Mouse (Mus musculus): Measurements from ENCODE around the gene 5730409E04Rik.

The 5730409E04Rik gene

DNA sequence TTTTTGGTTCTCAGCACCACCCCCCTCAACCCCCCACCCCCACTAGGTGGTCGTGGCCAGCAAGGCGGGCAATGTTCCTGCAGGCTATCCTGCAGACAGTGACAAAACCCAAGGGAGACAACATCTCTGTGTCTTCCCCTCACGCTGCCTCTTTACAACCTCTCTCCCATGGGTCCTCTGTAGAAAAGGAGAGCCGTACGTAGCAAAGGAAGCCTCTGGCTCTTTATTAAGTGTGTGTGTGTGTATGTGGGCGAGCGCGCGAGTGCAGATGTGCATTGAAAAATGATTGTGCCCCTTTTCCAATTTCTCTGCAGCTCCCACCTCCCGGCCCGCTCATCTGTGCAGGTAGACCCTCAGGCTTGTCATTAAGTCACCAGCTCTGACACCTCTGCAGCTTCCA, 26.7 kb downstream of the 5730409E04Rik start:
- no peak for DNase-seq (ENCODE audit: low read depth, low spot score)

DNA sequence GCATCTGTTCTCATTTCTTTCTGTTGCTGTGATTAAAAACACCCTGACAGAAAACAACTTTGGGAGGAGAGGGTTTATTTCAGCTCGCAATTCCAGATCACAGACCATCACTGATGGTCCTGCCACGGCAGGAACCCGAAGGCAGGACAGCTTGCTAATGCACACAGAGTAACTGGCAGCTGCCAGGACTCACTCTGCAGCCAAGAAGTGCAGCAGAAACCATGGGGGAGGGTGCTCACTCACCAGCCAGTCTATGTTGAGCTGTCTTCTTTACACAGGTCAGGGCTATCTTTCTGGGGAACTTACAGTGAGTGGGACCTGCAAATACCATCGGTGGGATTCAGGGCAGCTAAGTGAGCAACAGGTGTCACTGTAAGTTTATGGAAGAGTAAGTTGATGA, 27.8 kb downstream of the 5730409E04Rik start:
- DNase-seq (ENCODE audit: low read depth, low spot score), result no peak

DNA sequence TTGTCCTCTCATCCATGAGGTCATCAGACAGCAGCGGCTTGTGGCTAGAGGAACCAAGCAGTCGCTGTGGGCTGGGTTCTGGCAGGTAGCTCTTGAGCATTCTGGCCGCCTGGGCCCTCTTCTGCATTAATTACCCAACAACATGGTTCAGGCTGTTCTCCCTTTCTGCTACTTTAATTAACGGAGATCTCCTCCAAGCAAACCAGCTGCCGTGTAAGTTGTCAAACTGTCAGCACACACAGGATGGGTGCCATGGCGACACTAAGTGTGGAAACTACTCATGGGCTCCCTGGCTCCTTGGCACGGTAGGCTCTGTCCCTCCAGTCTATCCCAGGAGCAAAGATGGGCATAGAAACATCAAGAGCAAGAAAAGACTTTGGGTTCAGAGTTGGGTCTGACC, 29.7 kb downstream of the 5730409E04Rik start:
- no peak for DNase-seq (ENCODE audit: low read depth, low spot score)

DNA sequence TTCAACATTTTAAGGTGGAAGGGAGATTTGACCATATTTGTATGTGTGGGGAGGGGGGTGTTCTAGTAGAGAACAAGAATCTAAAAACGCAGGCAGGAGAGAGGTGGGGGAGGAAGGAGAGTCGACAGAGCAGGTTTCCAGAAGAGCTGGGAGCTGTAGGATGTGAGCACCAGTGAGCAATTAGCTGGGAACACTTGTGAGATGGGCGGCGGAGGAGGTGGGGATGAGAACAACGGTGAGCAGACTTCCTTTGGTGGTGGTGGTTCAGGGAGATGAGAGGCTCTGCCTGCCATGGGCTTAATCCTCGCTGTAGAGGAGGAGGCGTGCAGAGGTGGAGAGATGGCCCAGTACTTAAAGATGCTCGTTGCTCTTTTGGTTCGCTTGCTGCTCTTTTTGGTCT, 32.3 kb downstream of the 5730409E04Rik start:
- no peak for DNase-seq (ENCODE audit: low read depth, low spot score)

DNA sequence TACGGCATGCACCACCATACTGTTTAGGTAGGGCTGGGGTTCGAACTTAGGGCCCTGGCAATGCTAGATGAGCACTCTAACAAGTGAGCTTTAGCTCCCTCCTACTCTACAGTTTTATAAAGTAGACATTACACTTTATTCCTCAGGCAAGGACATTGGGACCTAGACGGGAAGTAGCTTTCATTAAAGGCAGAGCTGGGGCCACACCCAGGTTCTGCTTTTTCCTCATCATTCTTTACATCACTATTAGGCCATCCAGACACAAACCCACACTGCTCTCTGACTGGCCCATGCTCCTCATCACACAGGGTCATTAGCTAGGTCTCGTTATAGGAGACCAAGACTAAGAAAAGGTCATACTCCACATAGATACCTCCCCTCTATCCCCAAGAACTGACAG, 34.2 kb downstream of the 5730409E04Rik start:
- no peak for DNase-seq (ENCODE audit: low read depth, low spot score)

DNA sequence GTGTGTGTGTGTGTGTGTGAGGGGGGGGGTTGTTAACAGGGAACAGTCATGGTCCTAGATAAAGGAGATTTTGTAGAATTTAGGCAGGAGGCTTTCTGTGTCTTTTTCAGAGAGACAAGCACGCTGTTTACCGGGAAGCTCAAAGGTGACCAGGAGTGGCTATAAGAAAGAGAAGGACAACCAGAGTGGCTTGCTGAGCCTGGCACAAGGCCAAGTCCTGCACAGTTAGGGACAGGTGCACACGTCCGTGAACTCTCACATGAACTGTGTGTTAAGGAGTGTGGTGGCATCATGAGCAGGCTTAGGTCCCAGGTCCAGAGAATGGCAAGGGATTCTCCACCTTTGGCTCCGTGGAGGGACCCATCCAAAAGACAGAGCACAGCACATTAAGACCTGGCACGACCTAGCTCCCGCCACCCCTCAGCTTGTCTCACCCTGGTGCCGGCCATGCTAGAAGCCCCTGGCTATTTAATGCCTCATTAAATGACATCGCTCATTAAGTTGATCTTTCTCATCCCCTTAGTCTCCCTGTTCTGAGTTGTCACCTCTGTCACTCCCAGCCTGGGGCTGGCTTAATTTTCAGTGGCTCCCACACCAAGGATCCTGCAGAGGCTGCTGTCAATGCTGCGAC, 34.8 kb downstream of the 5730409E04Rik start:
- DNase-seq (ENCODE audit: low read depth, low spot score), result no peak

DNA sequence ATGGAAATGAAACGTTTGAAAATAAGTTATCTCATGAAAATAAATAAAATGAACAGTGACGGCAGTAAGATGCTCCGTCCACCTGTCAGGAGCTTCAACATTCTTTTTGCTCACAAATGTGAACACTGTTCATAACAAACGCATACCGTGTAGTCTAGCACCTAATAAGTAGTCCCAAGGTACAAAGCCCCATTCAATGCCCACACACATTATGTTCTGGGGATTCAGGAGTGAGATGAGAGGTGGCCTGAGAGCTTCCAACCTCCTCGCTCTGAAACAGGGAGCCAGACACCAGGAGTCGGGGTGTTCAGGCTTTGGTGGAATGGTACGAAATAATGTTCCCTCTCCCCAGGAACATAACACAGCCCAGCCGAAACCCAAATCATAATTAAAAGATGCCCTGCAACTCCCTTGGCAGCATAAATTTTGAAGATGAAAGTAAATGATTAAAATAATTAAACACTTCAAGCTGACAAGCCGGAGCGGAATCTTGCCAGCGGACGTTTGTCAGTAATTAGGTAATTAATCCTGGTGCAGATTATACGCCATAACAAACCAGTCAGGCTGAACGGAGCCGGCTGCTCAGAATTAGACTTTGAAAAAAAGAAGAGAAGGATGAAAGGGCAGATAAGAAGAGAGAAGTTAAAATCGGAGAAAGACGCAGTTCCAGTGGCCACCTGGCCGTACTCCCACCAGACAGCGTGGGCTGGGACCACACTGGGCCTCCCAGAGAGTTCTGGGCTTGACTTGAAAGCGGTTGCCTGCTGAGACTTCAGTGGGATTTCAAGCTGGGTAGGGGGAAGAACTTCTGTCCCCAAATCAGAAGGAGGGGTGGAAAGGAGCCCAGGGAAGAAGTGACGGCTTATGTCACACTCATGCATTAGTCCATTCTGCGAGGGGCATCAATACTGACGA, 38.6 kb downstream of the 5730409E04Rik start:
- no peak for DNase-seq (ENCODE audit: low read depth, low spot score)

DNA sequence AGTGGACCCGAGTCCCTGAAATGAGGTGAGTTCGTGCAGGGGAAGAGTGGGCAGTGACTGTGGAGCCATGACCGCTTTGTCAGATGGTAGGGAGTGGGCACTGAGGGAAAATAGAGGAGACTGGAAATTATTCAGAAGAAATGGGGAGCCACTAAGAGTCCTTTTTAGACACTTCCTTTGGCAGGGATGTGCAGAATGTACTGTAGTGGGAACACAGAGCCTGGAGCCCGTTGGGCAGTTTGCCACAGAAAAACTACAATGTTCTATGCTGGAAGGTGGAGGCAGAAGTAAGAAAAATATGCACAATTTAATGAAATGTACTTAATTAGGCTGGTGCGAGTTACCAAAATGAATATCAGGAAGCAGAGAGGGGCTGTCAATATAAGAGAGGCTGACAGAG, 43.5 kb downstream of the 5730409E04Rik start:
- no peak for DNase-seq (ENCODE audit: low read depth, low spot score)

DNA sequence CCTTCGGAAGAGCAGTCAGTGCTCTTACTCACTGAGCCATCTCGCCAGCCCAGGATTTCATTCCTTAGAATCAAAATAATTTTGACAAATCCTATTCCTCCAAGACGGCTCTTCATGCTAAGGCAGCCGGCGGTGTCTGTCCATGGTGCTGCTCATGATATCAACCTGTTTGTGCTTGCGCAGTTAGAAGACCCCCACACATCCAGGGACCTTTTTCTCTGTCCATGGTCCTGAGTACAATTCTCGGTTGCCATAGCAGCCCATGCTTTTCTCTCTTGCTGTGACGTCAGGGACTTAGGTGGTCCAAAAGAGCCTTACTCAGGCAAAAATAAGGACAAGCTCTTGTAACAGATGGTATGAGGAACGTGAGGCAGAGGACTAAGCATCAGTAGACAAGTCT, 45.7 kb downstream of the 5730409E04Rik start:
- DNase-seq (ENCODE audit: low read depth, low spot score), result peak; percentile 89

DNA sequence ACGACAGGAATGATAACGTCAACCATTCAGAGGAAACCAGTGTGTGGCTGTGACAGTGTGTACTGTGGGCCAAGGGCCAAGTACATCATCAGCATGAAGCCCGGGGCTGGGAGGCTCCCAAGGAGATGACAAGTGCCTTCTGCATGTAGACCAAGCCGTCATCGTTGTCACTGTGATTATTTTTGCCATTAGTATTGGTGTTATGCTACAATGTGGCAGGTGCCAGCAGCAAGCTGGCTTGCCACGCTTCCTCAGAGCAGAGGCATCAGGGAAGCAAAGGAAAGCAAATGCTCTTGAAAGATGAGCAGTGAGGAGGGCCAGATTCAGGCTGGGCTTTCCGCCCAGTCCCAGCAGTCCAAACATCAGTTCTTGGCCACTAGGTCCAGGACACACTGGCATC, 51.6 kb downstream of the 5730409E04Rik start:
- no peak for DNase-seq (ENCODE audit: low read depth, low spot score)
